Mouse (Mus musculus) forelimb bud, embryonic 11.5 days (tissue): ENCODE data around the gene Slc39a8.
A peak's percentile ranks its signal among the peaks of the same experiment; 100 is the strongest.

Experiments used
- DNase-seq: peaks from one replicate; pipeline ENCODE4 v3.0.0-alpha.2; 2012; ENCODE audit warnings: low read depth, low spot score

Slc39a8 gene

DNA sequence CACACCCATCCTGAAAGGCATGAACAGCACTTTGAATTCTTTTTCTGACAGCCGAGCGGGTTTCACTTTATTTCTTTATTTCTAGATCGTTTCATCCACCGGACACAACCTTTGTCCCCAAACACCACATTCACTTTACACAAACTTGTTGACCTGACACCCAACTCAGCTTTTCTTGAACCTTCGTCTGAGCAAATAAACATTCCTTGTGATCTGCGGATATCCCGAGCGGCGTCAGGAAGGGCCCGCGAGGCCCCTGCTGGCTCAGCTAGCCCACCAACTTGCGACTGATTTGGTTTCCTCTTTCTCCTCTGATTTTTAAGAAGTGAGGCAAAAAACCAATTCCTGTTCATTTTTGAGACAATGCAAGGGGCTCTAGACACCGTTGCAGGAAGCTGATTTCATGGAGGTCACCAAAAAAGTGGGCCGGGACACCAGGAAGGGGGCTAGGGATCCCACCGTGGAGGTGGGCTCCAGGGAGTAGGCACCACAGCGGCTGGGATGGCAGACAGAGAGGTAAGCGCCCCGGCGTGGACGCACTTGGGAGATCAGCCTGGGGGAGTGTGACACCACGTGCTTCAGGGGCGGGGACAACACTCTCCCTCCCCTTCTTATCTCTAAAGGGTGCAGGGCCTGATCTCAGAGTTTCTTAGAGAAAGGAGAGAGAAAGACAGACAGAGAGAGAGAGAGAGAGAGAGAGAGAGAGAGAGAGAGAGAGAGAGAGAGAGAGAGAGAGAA is at the start of gene Slc39a8:
TSS of gene Slc39a8 (plus strand) at position 264 of the 738 bp plus-strand sequence.
- peak; percentile 57 for DNase-seq

DNA sequence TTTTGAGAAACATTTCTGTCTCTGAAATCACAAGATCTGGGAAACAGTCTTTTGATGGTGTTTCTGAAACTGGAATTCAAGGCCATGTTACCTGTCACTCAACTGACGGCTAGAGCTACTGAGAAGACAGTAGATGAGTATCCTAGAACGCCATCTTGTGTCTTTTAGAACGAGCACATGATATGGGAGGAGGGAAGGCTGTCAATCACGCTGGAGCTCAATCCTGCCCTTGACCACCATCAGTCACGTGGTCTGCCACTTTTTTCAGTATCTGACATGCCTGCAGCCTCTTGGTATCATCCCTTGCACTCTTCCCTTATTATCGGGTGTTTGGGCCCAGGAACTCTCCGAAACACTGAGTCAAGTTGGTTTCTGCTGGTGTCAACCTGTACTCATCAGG is 40.0 kb upstream of the Slc39a8 start:
- DNase-seq = no peak

DNA sequence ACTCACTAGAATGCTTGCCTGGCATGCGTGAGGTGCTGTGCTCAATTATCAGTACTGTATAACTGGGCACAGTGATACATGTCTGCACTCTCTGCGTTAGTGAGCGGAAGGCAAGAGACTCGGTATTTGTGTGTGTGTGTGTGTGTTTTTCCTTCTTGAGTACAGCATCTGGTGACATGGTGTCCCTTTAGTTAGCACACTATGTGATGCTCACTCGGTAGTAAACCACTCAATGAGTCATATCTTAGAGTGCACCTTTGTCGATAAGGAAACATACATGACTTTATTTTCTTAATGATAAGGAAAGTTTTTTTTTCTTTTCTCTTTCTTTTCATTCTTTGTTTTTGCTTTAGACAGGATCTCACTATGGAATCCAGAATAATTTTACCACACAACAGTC is 29.0 kb upstream of the Slc39a8 start:
- no peak for DNase-seq

DNA sequence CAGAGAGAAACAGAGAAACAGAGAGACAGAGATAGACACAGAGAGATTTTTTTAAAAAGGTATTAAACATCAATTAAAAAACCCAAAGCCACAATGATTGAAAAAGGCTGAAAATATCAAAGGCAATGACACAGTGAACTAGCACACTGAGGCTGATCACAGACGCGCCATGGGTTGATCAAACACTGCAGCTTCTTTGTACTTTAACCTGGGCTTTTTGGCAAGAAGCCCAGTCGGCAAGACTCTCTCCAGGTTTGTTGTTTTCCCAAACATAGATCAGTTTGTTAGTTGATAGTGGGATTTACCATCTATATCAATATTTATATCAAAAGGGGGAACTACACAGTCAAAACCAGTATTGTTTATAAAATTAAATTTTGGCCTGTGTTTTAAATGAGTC is 26.8 kb upstream of the Slc39a8 start:
- peak; percentile 35 for DNase-seq

DNA sequence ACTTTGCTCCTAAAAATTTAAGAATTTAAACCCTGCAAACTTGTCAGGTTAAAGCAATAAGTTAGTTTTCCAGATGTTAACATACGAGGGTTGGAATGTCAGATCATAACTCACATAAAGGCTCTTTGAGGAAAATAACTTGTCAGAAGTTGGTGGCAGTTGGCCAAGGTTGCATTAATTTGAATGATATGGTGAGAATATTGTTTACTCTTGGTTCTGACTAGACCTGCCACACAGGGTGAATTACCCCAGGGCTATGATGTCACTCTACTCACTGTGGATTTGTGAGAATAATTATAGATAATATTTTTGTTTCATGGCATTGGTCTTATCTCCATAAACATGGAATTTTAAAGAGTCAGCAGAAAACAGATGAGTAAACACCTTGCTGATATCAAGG is 26.4 kb upstream of the Slc39a8 start:
- DNase-seq = peak; percentile 68

DNA sequence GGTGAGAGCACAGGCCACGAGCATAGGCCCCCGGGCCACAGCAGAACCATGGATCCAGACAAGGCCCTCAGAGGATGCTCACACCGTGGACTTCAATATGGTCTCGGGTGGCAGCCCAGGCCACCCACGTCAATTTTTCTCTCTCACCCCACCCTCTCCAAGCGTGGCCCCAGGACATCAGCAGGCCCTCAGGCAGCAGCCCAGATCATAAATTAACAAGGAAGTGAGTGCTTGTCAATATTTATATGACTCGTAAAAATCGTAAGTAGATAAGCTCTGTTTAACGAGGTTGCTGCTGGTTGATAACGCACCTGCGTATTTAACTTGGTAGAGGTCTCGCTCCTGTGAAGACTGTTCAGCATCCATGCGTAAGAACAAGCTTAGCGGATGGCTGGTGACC is 10.4 kb upstream of the Slc39a8 start:
- DNase-seq = no peak

DNA sequence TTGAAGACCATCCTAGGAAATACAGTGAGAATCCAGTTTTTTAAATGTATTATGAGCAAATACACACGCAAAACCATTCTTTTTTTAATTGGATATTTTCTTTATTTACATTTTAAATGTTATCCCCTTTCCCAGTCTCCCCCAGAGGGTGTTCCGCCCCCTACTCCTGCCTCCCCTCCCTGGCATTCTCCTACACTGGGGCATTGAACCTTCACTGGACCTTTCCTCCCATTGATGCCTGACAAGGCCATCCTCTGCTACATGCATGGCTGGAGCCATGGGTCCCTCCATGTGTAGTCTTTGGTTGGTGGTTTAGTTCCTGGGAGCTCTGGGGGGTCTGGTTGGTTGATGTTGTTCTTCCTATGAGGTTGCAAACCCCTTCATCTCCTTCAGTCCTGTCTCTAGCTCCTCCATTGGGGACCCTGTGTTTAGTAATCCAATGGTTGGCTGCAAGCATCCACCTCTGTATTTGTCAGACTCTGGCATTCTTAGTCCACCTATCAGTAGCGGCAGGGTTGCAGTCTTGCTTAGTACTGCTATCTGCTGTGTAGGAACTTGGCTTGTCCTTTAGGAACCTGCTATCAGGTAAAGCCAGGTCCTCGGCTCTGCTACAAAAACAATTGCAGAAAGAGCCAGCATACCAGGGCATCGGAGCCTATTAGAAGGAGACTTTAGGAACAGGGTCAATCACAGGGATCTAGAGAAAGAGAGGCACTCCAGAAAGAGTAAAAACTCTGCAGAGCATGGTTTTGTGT is 8.9 kb upstream of the Slc39a8 start:
- no peak for DNase-seq

DNA sequence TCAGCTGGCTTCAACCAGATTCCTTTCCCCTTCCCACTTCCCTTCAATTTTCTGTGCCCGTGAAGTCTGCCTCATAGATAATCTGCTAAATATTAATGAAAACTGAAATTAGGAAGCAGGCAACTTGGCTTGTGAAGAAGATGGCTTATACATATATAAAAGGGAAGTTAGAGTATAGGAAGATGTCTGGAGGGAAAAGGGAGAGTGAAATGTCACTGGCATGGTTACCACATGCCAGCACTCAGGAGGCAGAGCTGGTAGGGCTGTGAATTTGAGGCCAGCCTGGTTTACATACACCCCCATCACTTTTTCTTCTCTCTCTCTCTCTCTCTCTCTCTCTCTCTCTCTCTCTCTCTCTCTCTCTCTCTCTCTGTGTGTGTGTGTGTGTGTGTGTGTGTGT is 8.0 kb upstream of the Slc39a8 start:
- no peak for DNase-seq

DNA sequence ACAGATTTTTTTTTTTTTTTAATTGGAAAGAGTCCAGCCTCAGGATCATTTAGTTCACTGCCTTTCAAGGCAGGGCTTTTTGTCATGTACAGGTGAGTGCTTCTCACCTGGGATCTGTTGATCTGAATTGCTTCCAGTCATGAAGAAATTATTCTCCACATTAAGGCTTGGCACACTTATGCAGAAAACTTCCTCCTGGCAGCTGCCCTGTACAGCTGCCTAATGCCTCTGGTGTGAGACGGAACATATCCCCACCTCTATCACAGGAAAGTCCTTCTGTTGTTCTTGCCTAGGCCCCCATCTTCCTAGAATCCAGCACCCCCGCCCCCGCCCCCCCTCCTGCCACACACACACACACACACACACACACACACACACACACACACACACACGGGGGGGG is 643 bp upstream of the Slc39a8 start:
- no peak for DNase-seq

DNA sequence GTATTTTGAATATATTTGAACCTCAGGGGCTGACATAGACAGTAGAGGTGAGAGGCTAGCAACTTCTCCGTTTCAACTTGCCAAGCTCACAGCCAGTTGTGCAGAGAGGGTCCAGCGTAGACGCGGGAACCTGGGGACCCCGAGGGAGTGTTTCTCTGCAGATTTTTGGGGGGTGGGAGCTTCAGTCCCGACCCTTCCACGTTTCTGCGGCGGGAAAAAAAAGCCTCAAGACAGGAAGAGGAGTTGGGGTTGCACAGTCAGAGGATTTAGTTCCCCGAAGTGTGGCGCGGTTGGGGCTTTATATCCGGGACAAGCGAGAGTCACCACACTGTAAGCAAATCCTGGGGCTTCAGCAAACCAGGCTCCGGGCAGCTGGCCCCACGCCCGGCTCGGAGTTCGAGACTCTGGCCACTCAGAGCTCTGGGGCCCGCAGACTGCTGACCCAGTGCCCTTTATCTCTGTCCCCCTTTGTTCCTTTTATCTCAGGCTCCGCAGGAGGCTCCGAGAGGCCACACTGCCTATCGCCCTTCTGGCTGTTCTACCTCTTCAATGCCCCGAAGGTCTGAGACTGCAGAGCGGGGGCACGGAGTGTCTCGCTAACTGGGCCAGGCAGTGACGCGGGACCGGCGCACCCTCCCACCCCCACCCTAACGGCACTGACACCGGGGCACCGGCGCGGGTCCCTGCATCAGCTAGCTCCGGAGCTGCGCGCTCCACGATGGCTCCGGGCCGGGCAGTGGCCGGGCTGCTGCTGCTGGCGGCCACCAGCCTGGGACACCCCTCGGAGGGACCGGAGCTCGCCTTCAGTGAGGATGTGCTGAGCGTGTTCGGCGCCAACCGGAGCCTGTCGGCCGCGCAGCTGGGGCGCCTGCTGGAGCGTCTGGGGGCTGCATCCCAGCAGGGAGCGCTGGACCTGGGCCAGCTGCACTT is 940 bp downstream of the Slc39a8 start:
- DNase-seq = peak; percentile 48

DNA sequence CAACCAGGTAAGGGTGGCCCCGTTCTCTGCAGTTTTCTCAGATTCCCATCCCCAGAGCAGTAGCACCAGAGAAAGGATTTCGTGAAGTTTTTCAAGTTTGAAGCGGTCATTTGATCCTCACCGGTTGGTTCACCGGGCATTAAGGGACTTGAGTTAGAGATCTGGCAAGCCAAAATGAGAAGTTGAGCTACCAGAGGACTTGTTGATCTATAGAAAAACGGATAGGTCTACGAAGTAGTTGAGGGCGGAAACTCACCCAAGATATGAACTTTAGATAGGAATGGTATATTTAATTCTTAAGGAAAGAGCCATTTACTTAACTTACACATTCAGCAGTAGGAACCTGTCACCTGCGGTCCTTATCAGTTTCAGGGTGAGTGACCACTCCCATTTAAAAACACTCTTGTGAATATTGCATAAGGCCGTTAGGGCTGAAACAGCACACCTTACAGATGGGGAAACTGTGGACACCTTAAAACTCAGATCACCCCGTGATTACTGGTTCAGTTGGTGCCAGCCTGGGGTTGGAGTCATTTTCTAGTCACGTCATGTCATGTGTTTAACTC is 1.7 kb downstream of the Slc39a8 start:
- no peak for DNase-seq

DNA sequence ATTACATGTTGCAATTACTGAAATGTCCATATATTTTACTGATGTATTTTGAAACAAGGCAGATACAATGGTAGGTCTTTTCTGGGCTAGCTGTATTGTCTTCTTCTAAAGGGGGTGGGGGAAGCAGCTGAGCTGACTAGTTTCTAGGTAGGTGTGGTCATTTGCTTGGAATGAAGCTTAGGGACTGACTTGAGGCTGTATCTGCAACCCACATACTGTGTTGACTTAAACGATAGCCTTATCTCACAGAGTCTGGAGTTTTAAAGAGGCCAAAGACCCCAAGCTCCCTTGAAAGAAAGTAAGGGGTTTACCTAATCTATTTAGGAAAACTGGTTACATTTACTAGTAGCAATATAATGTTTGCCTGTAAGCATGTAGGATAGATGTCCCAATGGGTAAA is 2.9 kb downstream of the Slc39a8 start:
- no peak for DNase-seq

DNA sequence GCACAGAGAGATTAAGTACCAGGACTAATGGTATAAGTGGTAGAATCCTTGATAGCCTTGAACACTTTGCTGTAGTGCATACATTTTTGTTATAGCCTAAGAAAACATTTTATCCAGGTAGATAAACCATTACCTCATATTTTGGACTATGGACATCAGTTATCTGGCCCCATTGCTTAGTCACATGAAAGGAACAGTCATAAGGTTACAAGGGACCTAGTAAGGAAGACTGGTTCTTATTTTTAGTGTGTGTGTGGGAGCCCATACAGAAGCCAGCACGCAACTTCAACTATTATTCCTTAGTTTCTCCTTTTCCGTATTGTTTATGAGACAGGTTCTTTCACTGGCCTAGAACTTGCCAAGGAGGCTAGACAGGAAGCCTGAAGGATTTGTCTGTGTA is 7.4 kb downstream of the Slc39a8 start:
- no peak for DNase-seq

DNA sequence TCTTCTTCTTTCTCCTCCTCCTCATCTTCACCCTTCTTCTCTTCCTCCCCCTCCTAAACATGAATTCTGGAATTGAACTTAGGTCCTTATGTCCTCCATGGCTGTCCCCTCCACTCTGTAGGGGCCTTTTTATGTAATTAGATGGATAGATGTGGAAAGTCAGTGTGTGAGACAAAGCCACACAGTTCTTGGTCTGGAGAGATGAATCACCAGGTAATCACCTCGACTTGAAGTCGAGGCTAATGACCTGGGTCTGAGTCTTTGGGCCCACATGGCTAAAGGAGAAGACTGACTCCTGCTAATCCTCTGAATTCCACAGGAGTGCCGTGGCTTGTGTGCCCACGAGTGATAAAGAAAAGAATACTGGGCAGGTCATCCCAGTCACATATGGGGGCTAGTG is 7.8 kb downstream of the Slc39a8 start:
- DNase-seq = no peak

DNA sequence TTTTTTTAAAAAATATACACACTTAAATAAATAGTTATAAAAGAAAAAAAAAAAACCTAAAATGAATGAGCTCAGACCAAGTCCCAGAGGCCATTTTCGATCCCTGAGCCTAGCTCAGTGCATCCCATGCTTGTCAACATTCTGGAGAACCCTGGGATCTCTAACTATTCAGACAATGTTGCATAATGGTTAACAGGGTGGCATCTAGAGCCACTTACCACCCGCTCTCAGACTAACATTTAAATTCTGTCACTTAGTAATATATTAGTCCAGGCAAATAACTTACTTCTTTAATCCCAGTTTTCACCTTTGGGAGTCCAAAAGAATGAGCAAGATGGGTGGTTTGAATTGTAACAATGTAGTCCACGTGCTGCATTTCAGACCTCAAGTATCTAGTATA is 9.9 kb downstream of the Slc39a8 start:
- no peak for DNase-seq

DNA sequence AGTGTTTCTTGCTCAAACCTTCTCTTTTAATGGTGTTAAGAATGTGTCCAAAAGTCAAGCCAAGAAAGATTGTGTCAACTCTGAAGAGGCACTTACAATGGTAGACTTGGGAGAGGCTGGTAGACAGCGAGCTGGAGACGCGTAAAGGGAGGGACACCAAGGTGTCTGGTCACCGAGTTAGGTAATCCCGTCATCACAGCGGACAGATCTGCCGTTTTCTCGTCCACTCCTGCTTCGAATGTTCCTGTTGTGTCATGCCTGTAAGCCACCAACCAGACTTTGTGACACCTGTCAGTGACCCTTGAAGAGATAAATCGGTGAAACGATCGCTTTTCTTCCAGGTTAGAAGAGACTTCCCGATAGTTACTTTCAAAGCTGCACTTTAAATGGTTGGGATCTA is 14.5 kb downstream of the Slc39a8 start:
- no peak for DNase-seq

DNA sequence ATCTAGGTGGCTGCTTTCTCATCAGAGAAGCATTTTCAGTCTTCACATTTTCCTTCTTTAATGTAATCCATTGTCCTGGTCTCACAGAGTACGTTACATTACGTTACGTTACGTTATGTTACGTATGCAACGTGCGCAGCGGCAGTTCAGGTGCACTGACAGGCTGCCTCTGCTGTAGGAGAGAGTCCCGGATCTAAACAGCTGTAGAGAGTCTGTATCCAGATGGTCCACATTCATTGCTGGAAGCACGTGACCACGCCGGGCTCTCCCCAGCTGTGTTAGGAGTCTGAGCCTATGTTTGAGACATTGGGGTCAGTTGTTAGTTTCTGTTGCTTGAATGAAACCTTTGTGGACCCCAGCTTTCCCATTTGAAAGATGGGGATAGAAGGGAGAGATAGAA is 15.1 kb downstream of the Slc39a8 start:
- peak; percentile 43 for DNase-seq

DNA sequence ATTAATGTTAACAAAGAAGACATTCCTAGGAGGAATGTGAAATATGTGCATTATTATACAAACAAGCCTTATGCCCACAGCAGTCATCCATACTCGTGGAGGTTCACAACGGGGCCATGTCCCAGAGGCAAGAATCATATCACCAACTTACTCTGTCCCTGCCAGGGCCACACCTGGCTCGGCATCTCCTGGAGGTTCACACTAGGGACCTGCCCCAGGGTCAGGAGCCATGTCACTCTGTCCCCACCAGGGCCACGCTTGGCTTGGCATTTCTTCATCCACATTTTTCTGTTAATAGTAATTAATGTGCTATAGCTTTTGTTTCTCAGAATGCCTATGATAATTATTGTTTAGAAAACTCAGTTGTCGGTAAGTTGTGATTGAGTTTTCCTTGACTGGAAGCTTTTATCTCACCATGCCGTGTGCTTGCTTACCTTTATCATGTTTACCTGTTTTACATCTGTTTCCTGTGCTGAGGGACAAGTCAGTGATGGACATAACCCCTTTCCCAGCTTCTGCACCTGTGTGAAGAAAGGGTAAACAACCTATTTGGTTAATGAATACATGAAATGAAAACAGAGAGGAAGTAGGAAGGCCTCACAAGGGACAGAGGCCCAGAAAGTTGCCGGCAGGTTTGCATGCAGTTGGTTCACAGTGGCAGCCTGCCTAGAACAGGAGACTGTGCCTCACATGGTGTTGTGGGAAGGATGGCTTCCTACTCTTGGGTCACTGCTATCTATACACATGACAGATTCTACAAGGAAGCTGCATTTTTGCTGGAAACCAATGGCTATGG is 16.8 kb downstream of the Slc39a8 start:
- no peak for DNase-seq

DNA sequence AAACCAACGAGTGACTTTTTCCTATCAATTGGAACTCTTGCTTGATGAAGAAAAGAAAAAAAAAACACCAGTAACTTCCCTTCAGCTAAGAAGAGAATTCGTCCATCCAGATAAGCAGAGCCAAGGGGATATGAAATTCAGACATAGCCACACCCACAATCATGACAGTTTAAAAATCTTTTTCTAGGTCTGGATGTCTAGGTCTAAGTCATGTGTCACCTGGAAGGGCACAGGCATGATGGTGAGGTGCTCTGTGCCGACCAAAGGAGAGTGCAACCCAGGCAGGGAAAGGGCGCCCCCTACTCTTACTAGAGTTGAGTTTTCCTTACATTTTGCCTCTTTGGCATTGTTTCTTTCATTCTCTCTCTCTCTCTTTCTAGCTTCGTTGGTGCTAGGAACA is 18.1 kb downstream of the Slc39a8 start:
- DNase-seq = no peak

DNA sequence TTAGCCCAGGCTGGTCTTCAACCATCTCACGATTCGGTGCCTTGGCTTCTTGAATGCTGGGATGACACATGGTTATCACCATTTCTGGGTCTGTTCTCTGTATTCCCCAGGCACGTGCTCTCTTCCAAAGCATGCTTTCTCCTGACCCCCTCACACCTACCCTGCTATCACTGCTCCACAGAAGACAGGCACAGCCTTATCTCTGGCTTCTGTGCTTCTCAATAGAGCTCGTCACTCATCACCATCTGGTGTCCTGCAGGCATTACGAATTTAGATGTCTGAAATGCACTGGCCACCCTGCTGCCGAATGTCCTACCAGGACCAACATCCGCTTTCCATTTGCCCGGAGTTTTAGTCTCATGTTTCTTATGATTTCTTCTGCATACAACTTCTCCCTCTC is 18.6 kb downstream of the Slc39a8 start:
- DNase-seq = no peak

DNA sequence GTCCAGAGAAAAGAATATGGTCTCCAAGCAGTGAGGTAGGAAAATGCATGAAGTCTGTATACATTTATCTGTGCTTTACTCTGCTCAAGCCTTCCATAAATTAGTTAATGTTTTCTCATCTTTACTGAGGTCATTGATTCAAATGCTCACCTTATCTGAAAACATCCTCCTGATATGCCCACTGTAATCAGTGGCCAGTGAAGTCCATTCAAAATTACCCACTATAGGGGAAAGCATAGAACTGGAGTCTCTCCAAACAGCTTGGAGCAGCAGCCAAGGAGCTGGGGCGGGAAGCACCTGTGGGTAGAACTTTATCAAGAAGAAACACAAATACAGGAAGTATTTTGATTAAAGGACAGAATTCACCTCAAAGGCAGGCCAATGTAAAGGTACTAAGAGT is 19.8 kb downstream of the Slc39a8 start:
- no peak for DNase-seq
